Mouse (Mus musculus) 3T3-L1 (cell line): ENCODE measurements around the gene Fndc3a.

Source experiments
- DNase-seq: peaks from one replicate; pipeline ENCODE4 v3.0.0-alpha.2; 2015; ENCODE audit warnings: low read depth, low spot score

The Fndc3a gene

DNA sequence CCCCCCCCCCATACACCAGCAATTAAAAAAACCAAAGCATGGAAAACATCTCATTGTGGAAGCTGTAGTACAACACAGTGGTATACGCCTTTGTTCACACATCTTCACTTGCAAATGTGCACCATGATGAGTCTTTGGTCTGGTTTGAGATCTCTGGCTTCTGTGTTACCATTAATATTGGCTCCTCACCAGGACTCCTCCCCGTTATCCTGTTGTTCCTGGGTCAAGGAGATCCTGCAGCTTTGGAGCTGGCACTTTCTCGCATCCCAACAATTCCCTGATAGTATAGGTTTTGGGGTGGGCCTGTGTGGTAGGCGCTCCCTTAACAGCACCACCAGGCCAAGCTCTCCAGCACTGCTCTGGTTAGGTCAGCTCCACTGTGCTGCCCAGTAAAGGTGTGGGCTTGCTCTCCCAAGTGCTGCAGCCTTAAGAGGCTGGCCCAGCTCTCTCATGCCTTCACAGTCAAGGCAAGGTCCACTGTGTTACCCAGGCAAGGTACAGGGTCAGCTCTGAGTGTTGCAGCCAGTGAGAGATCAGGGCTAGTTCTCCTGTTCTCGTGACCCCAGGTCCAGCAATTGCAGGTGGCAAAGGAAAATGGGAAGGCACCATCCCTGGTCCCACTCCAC is 173.3 kb downstream of the Fndc3a start:
- no peak for DNase-seq

DNA sequence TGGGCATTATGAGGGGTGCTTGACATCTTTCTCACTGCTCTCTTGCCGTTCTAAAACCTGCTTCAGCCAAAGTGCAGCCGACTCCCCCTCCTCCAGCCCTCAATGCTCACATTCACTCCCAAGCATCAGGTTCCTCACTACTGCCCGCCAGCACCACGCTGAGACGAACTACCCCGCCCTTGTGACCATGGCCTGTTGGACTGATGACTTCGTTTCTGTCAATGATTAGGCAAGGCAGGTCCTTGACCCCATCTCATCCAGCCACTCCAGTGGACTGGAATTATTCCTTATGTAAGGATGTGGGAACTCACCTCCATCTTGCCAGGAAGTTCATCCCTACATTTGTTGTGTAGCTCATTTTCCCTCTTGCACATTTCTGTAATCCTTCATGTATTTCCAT is 175.9 kb downstream of the Fndc3a start:
- DNase-seq = no peak

DNA sequence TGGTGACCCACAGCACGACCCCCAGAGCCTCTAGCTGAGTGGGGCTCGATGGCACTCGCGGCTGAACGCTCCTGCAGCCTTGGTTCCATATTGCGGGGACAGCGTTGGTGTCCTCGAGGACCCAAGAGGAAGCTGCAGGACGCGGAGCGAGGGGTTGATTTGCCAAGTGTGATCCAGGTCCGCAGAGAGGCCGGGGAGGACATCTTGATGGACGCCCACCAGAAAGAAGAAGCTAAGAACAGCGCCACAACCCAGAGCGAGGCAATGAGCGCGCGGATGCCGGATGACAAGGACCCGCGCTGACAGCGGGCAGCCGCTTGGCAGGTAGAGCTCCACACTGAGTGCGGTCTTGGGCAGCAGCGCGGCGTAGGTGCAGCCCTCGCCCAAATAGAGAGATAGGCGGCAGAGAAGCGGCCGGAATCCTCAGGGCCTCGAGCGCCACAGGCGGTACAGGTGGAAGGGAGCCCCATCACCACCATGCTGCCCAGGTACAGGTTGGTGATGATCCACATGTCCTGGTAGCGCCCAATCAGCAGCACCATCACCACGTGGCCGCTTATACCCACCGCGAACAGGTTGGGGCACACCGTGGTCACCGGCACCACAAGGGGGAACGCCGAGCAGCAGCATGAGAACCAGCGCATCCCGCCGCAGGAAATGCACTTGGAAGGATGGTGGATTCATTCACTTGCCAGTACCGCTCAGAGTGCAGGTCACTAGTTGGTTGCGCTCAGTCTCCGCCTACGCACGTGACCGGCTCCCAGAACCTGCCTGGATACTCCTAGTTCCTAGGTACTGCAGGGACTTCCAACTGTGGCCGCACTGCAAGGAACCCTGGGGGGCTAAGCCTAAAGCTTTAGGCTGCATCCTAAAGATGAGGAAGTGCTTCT is 177.5 kb downstream of the Fndc3a start:
- DNase-seq = no peak

DNA sequence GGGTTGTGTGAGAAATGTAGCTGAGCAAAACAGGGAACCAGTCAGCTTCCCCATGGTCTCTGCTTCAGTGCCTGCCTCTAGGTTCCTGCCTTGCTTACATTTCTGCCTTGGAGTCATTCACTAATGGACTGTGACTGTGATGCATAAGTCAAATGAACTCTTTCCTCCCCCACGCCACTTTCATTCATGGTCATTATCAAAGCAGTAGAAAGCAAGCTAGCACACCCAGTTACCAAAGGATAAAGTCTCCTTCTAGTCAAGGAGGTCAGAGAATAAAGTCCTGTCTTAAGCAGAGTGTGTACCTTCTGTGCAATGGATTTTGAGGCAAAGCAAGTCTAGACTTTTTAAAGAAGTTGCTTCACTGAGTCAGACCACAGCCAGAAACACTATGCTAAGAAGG is 182.7 kb downstream of the Fndc3a start:
- no peak for DNase-seq

DNA sequence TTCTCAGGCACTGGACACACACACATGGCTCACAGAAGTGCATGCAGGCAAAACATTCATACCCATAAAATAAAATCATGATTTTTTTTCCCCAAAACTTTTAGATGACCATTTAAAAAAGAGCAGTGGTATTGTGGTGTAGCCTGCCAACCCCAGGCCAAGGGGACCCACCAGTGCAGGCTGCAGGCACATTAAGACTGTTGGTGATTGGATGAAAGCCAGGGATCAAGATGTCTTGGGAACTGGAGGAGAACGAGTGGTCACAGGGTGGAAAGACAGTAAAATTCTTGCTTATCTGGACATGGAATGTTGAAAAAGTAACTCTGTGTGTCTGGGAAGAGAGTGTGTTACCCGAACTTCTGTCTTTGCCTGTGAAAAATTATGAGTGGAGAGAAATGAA is 190.2 kb downstream of the Fndc3a start:
- no peak for DNase-seq

DNA sequence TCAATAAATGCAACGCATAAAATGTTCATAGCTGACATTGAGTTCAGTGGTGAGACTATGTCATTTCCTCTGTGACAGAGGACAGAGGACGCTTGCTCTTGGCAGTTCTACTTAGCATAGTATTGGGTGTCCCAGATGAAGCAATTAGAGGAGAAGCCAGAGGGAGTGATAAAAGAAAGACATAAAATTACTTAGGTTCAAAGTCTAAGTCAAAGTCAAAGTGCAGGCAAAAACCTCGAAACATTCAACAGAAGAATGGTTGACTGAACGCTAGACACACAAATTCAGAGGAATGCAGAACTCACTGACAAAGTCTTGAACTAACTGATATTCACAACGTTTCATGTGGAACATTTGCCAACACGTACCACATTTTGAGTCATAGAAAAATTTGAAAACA is 191.0 kb downstream of the Fndc3a start:
- DNase-seq = no peak

DNA sequence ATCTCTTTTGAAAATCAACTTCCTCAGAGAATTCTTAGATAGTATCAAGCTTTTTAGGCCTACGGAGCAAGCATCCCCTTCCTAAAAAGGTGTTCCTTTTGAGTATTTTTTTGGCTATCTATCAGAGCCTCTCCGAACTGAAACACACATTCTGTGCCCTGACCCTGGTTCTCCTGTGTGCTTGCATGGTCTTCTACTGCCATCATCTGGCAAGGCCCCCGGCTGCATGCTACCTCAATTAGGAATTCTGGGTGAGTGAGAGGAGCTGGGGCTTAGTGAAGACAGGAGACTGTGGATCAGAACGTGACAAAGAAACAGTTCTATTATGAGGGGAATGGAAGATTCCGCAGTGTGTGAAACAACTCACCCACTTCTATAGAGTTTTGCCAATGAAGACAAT is 193.4 kb downstream of the Fndc3a start:
- DNase-seq = peak; percentile 7

DNA sequence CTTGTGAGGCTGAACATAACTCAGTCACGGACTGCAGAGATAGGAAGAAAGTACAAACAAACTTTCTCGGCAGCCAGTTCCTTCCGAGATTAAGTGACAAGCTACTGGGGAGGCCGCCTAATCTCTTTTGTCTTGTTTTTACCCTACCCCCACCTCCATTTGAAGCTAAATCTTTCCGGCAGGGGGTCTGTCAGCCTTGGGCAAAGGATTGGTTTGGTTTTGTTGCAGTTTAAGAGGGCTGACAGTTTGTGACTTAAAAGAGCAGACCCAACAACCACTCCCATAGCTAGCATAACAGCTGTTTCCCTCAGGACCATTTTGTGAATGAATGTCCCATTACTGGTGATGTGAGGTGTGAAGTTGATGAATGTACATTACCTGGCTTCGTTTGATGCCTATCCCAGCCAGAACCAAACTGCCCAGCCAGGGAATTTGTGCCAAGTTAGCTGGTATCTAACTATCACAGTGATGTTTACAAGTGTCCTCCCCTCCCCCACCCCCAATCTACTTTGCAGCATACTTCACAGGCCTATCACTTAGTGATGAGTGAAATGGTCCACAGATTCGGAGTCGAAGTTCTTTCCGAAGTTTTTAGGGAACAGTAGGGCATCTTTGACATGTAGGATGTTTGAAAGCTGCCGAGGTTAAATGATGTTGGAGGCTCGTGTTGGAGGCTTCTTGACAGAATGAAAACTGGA is 202.9 kb downstream of the Fndc3a start:
- no peak for DNase-seq

DNA sequence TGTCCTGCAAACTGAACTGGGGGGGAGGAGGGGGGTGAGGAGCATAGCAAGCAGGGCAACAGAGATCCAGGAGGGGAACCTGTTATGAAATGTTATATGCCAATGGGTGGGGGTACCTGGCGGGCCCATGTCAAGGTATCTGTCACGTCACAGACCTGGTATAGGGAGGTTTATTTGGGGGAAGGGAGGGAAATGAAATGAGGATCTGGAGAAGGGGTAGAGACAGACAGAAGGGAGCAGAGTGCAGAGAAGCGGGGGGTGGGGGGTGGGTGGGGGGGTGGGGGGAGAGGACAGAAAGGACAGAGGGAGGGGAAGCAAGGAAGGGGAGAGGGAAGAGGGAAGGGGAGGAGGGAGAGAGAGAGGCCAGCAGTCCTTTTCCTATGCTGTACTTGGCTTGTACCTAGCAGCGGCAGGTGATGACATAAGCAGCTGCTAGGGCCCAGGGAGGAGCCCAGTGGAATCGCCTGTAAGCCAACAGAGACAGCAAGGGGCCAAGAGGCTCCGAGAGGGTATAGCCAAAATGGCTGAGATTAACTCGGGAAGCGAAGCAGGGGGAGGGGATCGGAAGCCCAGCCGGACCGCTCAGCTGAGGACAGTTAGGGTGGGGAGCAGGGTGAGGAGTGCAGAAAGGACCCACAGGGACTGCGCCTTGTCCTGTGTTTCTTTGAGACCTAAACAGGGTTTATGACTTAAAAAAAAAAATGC is 203.6 kb downstream of the Fndc3a start:
- no peak for DNase-seq

DNA sequence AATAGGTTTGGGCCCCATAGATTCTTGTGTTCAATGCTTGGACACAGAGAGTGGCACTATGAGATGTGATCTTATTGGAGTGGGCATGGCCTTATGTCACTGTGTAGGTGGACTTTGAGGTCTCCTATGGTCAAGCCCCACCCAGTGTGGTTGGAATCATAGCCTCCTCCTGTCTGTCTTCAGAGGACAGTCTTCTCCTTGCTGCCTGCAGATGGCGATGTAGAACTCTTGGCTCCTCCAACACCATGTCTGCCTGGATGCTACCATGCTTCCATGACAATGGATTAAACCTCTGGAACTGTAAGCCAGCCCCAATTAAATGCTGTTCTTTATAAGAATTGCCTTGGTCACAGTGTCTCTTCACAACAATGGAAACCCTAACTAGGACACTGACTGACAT is 204.8 kb downstream of the Fndc3a start:
- DNase-seq = peak; percentile 1

DNA sequence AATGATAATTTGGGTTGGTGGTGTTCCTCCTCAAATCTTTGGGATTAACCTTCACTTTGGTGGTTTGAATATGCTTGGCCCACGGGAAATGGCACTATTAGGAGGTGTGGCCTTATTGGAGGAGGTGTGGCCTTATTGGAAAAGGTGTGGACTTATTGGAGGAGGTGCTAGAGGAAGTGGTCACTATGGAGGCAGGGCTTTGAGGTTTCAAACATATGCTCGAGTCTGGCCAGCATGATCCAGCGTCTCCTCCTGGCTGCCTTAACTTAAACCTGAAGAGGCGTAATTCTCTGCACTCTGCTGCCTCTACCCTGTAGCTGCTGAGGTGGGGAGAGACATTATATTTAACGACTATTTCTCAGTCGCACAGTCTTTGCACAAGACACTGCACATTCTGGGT is 206.6 kb downstream of the Fndc3a start:
- DNase-seq = no peak

DNA sequence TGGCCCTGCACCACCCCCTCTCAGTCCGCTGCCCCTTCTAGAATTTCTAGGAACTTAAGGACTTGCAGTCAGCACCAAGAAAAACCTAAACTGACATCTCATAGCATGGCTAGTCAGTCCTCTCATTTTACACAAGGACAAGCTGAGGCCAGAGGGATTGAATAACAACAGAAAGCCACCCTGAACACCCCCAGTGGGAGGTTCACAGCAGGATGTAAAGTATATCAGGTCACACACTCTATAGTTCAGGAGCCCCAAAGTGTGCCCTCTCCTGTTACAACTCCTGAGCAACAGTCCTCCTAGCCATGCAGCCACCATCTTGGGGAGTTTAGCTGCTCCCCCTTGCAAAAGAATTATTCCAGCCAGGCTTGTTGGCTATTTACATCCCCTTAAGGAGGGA is 216.0 kb downstream of the Fndc3a start:
- no peak for DNase-seq

DNA sequence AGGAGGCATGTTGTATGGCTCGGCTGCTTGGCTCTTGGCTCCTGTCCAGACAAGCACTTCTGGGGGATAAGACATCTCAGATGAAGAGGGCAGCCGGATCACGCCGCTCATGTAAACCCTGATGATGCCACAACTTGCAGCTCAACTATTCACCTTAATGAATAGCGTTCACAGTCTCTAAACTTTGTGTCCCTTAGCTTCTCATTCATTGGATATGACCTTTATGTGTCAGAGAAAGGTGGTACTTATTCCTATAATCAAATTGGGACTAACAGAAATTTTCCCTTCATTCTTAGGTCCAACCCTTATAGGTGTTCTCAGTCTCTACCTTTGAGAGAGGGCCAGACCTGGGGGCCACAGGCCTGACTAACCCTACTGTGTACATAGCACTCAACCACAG is 218.1 kb downstream of the Fndc3a start, which contains the start of gene Gm9195:
Gm9195 (minus strand) TSS at position 101 of the 400 bp plus-strand sequence.
- no peak for DNase-seq

DNA sequence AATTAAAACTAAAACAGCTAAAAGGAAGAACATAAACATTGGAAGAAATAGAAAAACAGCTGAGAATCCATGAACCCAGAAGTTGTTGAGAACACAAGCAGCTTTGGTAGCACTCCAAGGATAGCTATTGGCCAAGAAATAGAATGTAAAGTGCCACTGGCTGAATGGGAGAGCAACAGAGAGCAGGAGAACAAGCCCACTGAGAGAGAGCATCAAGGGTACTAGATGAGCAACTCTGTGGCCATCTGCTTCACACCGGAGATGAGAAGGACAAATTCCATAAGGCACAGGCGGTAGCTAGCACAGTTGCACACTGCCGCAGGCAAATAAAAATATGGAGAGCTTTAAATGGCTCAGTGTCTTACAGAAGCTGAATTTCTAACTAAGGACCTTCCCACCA is 219.4 kb downstream of the Fndc3a start:
- no peak for DNase-seq
